Comparison of ENCODE assay signal across 22 mouse cellular contexts in the genomic region with DNA sequence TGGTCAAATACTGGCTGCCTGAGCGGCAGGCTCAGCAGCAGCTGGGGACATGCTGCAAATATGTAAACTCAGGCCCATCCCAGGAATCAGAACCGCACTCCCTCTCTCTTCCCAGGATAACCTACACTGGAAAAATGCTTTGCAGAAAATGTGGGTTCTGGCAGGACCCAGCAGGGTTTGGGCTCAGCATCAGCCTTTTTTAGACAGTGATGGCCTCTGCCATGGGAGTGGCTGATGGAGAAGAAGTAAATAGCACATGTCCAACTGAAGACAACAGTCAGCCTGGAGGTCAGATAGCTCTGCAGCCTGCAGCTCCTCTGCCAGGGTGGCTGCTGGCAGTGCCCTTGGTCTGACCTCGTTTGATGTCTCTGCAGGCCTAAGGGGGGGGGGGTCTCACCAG.
"Had no signal": no experiment of that assay in that cellular context is flagged by ENCODE, and none has a peak within 500 bp of the region (broad histone marks: within the 10 kb centered on the region; RNA-seq: fewer than 3 reads in every experiment).

No protein-coding gene starts in this region.

- DNase-seq: gastrocnemius, adult 2 months; gastrocnemius, postnatal 10 days; gastrocnemius, postnatal 25 days; heart, adult 2 months; heart, postnatal 10 days; heart, postnatal 4 days; kidney, adult 18-20 months; kidney, adult 8-10 months; kidney, postnatal 10 days; kidney, postnatal 25 days; kidney, postnatal 4 days; liver had no signal

- H3K36me3 ChIP-seq: hindbrain, embryonic 13.5 days; hindbrain, embryonic 15.5 days; limb, embryonic 10.5 days; limb, embryonic 12.5 days had no signal

- H3K9ac ChIP-seq: hindbrain, embryonic 13.5 days; hindbrain, embryonic 15.5 days; limb, embryonic 12.5 days had no signal

- H3K4me3 ChIP-seq: gastrocnemius, adult 2 months; heart, adult 2 months; hindbrain, embryonic 13.5 days; hindbrain, embryonic 15.5 days; layer of hippocampus, adult 2 months; left cerebral cortex, adult 2 months; limb, embryonic 10.5 days; limb, embryonic 12.5 days had no signal

- ATAC-seq: inflammation-experienced regulatory T-cells, adult 6 months; intestine, postnatal 0 days had no signal

- H3K4me2 ChIP-seq: heart, embryonic 11.5 days; hindbrain, embryonic 13.5 days; hindbrain, embryonic 15.5 days; limb, embryonic 12.5 days; liver, embryonic 11.5 days had no signal

- H3K27ac ChIP-seq: gastrocnemius, adult 2 months; heart, adult 2 months; hindbrain, embryonic 13.5 days; hindbrain, embryonic 15.5 days; layer of hippocampus, adult 2 months; left cerebral cortex, adult 2 months; limb, embryonic 10.5 days; limb, embryonic 12.5 days had no signal

- H3K27me3 ChIP-seq: hindbrain, embryonic 13.5 days; hindbrain, embryonic 15.5 days; limb, embryonic 12.5 days had no signal

- H3K9me3 ChIP-seq: hindbrain, embryonic 13.5 days; hindbrain, embryonic 15.5 days; limb, embryonic 10.5 days; limb, embryonic 12.5 days had no signal
